ENCODE assay signal across 10 mouse cellular contexts in genomic region chr5:33542000-33542554, GRCm38 (mm10).
DNase-seq lines count a peak whose midpoint lies in the region; ATAC-seq lines count a peak whose summit lies in the region.
"Had no signal": no experiment of that assay in that cellular context is flagged by ENCODE, and none has a peak within 500 bp of the region (broad histone marks: within the 10 kb centered on the region; RNA-seq: fewer than 3 reads in every experiment).

No protein-coding gene starts in this region.

- peak; percentile 72 for ATAC-seq in midbrain, embryonic 13.5 days

- H3K4me2 ChIP-seq in midbrain, embryonic 13.5 days (replicated peaks) = no peak overlapping the region
- H3K4me2 ChIP-seq: embryonic facial prominence, embryonic 15.5 days; limb, embryonic 15.5 days had no signal

- peak; percentile 39 for DNase-seq in adrenal gland, postnatal 14 days
- no peak for DNase-seq in adrenal gland, adult 8-10 months
- peak; percentile 17 for DNase-seq in ovary, postnatal 36 days (ENCODE audit: low spot score)
- DNase-seq in ovary, postnatal 14 days (ENCODE audit: low spot score) = no peak
- peak; percentile 38 for DNase-seq in forelimb bud, embryonic 11.5 days (ENCODE audit: low read depth, low spot score)
- DNase-seq in thymus, adult 18-20 months = no peak
- DNase-seq in spleen, postnatal 4 days (ENCODE audit: low spot score in 2 of 2) = no peak

- H3K4me1 ChIP-seq in midbrain, embryonic 13.5 days (replicated peaks) = peaks cover 35% of the 10 kb centered on the region
- H3K4me1 ChIP-seq: embryonic facial prominence, embryonic 15.5 days had no signal

- no peaks in the 10 kb centered on the region for H3K36me3 ChIP-seq in midbrain, embryonic 13.5 days
- H3K36me3 ChIP-seq: embryonic facial prominence, embryonic 15.5 days; limb, embryonic 15.5 days had no signal

- H3K27me3 ChIP-seq in midbrain, embryonic 13.5 days = peaks cover 66% of the 10 kb centered on the region

- H3K4me3 ChIP-seq in midbrain, embryonic 13.5 days (replicated peaks) = no peak overlapping the region
- H3K4me3 ChIP-seq: embryonic facial prominence, embryonic 15.5 days; limb, embryonic 15.5 days had no signal

- no peak overlapping the region for H3K9ac ChIP-seq in midbrain, embryonic 13.5 days (replicated peaks)
- H3K9ac ChIP-seq: embryonic facial prominence, embryonic 15.5 days; limb, embryonic 15.5 days had no signal

- no peak overlapping the region for H3K27ac ChIP-seq in midbrain, embryonic 13.5 days
- H3K27ac ChIP-seq: embryonic facial prominence, embryonic 15.5 days; limb, embryonic 15.5 days had no signal

- WGBS in midbrain, embryonic 13.5 days = 47% methylated on average over 11 of the region's 11 CpGs

- no peaks in the 10 kb centered on the region for H3K9me3 ChIP-seq in midbrain, embryonic 13.5 days
- H3K9me3 ChIP-seq: embryonic facial prominence, embryonic 15.5 days; limb, embryonic 15.5 days had no signal

Comparison
In these comparisons a context has a peak if more than half of its experiments do, and no peak if none do; other contexts are left out.
1. DNase-seq: peak in adrenal gland, postnatal 14 days (single experiment), ovary, postnatal 36 days (single experiment) and forelimb bud, embryonic 11.5 days (single experiment); none in adrenal gland, adult 8-10 months (single experiment), ovary, postnatal 14 days (single experiment), thymus, adult 18-20 months (0 of 2) and spleen, postnatal 4 days (0 of 2).